12 mouse cellular contexts compared by ENCODE assay signal in genomic region chr11:35131740-35132139, GRCm38 (mm10). TPM values are rescaled to one million over a fixed set of nuclear protein-coding genes. Genes with fewer than 3 reads are reported as not detected.
"Had no signal": no experiment of that assay in that cellular context is flagged by ENCODE, and none has a peak within 500 bp of the region (broad histone marks: within the 10 kb centered on the region; RNA-seq: fewer than 3 reads in every experiment).

No protein-coding gene starts in this region.

- ATAC-seq: liver, postnatal 0 days; lung, postnatal 0 days; midbrain, embryonic 13.5 days; midbrain, embryonic 15.5 days had no signal

- DNase-seq: liver, postnatal 0 days; lung, adult 2 months; right cerebral cortex, postnatal 14 days; thymus, adult 2 months; thymus, postnatal 25 days; thymus, postnatal 4 days had no signal

RNA-seq across cellular contexts. Expression of gene Slit3, which starts 10.7 kb away (rescaled TPM):
- total RNA-seq: megakaryocyte progenitor cell, adult 5-6 weeks; monocyte, adult 5-6 weeks; neutrophil, adult 5-6 weeks had no signal
